Mouse (Mus musculus) embryonic fibroblast, embryonic 13.5 days (primary cell): ENCODE measurements around the gene Abhd6.

Experiments used
- CTCF ChIP-seq: IDR thresholded peaks from 2 replicates; pipeline ENCODE4 v1.5.1; 2011; ENCODE audit warnings: mild to moderate bottlenecking, control low read depth, low read length, moderate library complexity, borderline replicate concordance; ENCODE audit not compliant: insufficient read depth
- POLR2A ChIP-seq: IDR thresholded peaks from 2 replicates; pipeline ENCODE4 v1.6.1; 2011; ENCODE audit warnings: low read depth, mild to moderate bottlenecking, control low read depth, low read length, moderate library complexity

GRCm38 (mm10) chr14:8020546-8020945 is 17.8 kb downstream of the Abhd6 start:
- no peak for TF ChIP-seq CTCF
- TF ChIP-seq POLR2A: no peak
